Mouse (Mus musculus) myocyte (in vitro differentiated cells): ENCODE measurements around the gene Dctn1.

Source experiments
- E2F4 ChIP-seq: IDR thresholded peaks from one replicate; pipeline ENCODE4 v1.6.1; 2011; ENCODE audit warnings: mild to moderate bottlenecking, control low read depth, moderate library complexity; ENCODE audit not compliant: insufficient read depth
- MAX ChIP-seq: IDR thresholded peaks from one replicate; pipeline ENCODE4 v1.6.1; 2011; ENCODE audit warnings: low read depth, mild to moderate bottlenecking, control low read depth
- POLR2A ChIP-seq: IDR thresholded peaks from one replicate; pipeline ENCODE4 v1.6.1; 2011; ENCODE audit warnings: low read depth, mild to moderate bottlenecking, control low read depth, moderate library complexity; ENCODE audit not compliant: insufficient read length
- POLR2AphosphoS2 ChIP-seq: IDR thresholded peaks from one replicate; pipeline ENCODE4 v1.6.1; 2011; ENCODE audit warnings: low read depth, control low read depth; ENCODE audit not compliant: insufficient read length
- TCF12 ChIP-seq: IDR thresholded peaks from one replicate; pipeline ENCODE4 v1.6.1; 2011; ENCODE audit warnings: mild to moderate bottlenecking, control low read depth; ENCODE audit not compliant: poor library complexity, insufficient read depth, severe bottlenecking

- no peak for TF ChIP-seq POLR2A
- TF ChIP-seq TCF12 = no peak
- TF ChIP-seq MAX = no peak
- TF ChIP-seq E2F4 = no peak
- TF ChIP-seq POLR2AphosphoS2 = no peak
Observed at GRCm38 (mm10) chr6:83219814-83220213, 54.1 kb downstream of the Dctn1 start, which contains the start of gene Slc4a5.
